ENCODE assay signal across 12 mouse cellular contexts in the genomic region with DNA sequence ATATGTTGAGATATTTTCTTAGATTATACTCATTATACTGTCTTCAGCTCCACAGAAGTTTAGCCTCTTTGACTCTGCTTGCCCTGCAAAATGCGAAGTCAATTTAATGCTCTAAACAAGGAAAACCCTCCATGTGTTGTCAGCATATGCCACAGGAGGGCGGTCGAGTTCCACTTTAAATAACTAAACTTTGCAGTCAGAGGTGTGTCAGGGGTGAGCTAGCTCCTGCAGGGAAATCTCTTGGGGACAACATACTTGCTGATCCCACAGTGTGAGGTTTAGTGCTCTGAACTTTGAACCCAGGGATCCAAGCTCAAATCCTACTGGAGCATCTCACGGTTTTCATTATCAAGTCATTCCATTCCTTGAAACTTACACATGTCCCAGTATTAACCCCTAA. TPM values are rescaled to one million over a fixed set of nuclear protein-coding genes. Genes with fewer than 3 reads are reported as not detected.
DNase-seq lines count a peak whose midpoint lies in the region; ATAC-seq and TF ChIP-seq lines count a peak whose summit lies in the region.
"Not testable (repeated sequence)": the region's sequence is repeated elsewhere in the genome, so short reads cannot be mapped to it uniquely, and the experiment has no call there.
"Had no signal": no experiment of that assay in that cellular context is flagged by ENCODE, and none has a peak within 500 bp of the region (broad histone marks: within the 10 kb centered on the region; RNA-seq: fewer than 3 reads in every experiment).

No protein-coding gene starts in this region.

- H3K4me3 ChIP-seq in forebrain, embryonic 13.5 days; heart, embryonic 16.5 days (ENCODE audit: low read length); limb, embryonic 12.5 days (replicated peaks); lung, embryonic 14.5 days (ENCODE audit: low read depth, low read length); midbrain, embryonic 14.5 days (replicated peaks; ENCODE audit: low read depth, low read length): not testable (repeated sequence)

- not testable (repeated sequence) for H3K27ac ChIP-seq in forebrain, embryonic 13.5 days; heart, embryonic 16.5 days (ENCODE audit: low read length); limb, embryonic 12.5 days; lung, embryonic 14.5 days (ENCODE audit: low read depth); midbrain, embryonic 14.5 days (replicated peaks; ENCODE audit: low read depth, low read length)

- not testable (repeated sequence) for H3K9ac ChIP-seq in forebrain, embryonic 13.5 days; heart, embryonic 16.5 days (ENCODE audit: low read length); limb, embryonic 12.5 days (replicated peaks); lung, embryonic 14.5 days; midbrain, embryonic 14.5 days (replicated peaks; ENCODE audit: low read length)

- H3K36me3 ChIP-seq in forebrain, embryonic 13.5 days (ENCODE audit: poor library complexity, severe bottlenecking); heart, embryonic 16.5 days (ENCODE audit: control insufficient read depth, insufficient read depth); limb, embryonic 12.5 days; lung, embryonic 14.5 days (ENCODE audit: insufficient read depth); midbrain, embryonic 14.5 days (ENCODE audit: control insufficient read depth, insufficient read depth, low read length): not testable (repeated sequence)

- not testable (repeated sequence) for H3K9me3 ChIP-seq in forebrain, embryonic 13.5 days (replicated peaks); heart, embryonic 16.5 days (replicated peaks; ENCODE audit: control insufficient read depth, low read length); limb, embryonic 12.5 days; lung, embryonic 14.5 days (ENCODE audit: low read depth, low read length); midbrain, embryonic 14.5 days (ENCODE audit: control insufficient read depth, low read length)

- H3K4me2 ChIP-seq in forebrain, embryonic 13.5 days; heart, embryonic 16.5 days (ENCODE audit: low read depth, low read length); limb, embryonic 12.5 days; lung, embryonic 14.5 days; midbrain, embryonic 14.5 days (ENCODE audit: low read length): not testable (repeated sequence)

- not testable (repeated sequence) for H3K27me3 ChIP-seq in forebrain, embryonic 13.5 days; heart, embryonic 16.5 days (ENCODE audit: control insufficient read depth, insufficient read depth, low read length); limb, embryonic 12.5 days; lung, embryonic 14.5 days (ENCODE audit: insufficient read depth, low read length); midbrain, embryonic 14.5 days (ENCODE audit: control insufficient read depth, insufficient read depth, low read length)

- WGBS in forebrain, embryonic 13.5 days = no CpG with 5 or more reads among the region's 4 CpGs
- no CpG with 5 or more reads among the region's 4 CpGs for WGBS in heart, embryonic 16.5 days
- WGBS in limb, embryonic 12.5 days = no CpG with 5 or more reads among the region's 4 CpGs
- WGBS in lung, embryonic 14.5 days = no CpG with 5 or more reads among the region's 4 CpGs
- no CpG with 5 or more reads among the region's 4 CpGs for WGBS in midbrain, embryonic 14.5 days

- H3K4me1 ChIP-seq in forebrain, embryonic 13.5 days; heart, embryonic 16.5 days (ENCODE audit: control insufficient read depth, insufficient read depth, low read length); limb, embryonic 12.5 days (replicated peaks); lung, embryonic 14.5 days (ENCODE audit: insufficient read depth); midbrain, embryonic 14.5 days (ENCODE audit: control insufficient read depth, insufficient read depth, low read length): not testable (repeated sequence)

- peak; percentile 73 for ATAC-seq in activated CD4-positive, CD25-positive, alpha-beta regulatory T cell, adult 4 months
- peak; percentile 84 for ATAC-seq in forebrain, embryonic 13.5 days
- ATAC-seq in heart, embryonic 16.5 days (replicated peaks; ENCODE audit: extremely low read depth, insufficient read depth, low FRiP score) = peak; percentile 79
- peak; percentile 81 for ATAC-seq in inflammation-experienced regulatory T-cells, adult 6 months
- peak; percentile 68 for ATAC-seq in limb, embryonic 12.5 days (ENCODE audit: insufficient number of reproducible peaks, insufficient read depth, low FRiP score, low TSS enrichment, low read depth)
- ATAC-seq in lung, embryonic 14.5 days (ENCODE audit: insufficient read depth) = peak; percentile 72; the same call in 1 of the 2 replicates
- peak; percentile 48; the same call in 1 of the 2 replicates for ATAC-seq in midbrain, embryonic 14.5 days (ENCODE audit: low FRiP score, low TSS enrichment)
- peak; percentile 86 for ATAC-seq in neutrophil, adult 5-6 weeks (ENCODE audit: extremely low read depth, insufficient number of reproducible peaks, low FRiP score, poor library complexity, severe bottlenecking)

- not testable (repeated sequence) for TF ChIP-seq CTCF in lung, embryonic 14.5 days (IDR thresholded peaks at IDR 0.05; ENCODE audit: low read depth)

- DNase-seq in lung, embryonic 14.5 days; midbrain, embryonic 14.5 days: not testable (repeated sequence)

RNA-seq across cellular contexts. Expression of a gene that starts 7.0 kb away (rescaled TPM):
- 1 to 10 TPM; 4.0 to 9.2 TPM for polyA plus RNA-seq in activated CD4-positive, CD25-positive, alpha-beta regulatory T cell, adult 4 months (2017; shearing (Covaris generic))
- polyA plus RNA-seq in forebrain, embryonic 13.5 days (2015; fragmentation: Nextera tagmentation; extraction: Ambion mirVana) = 24.7 and 27.2 TPM in 2 replicates
- 9.6 and 10.5 TPM in 2 replicates for polyA plus RNA-seq in heart, embryonic 16.5 days (2015; fragmentation: Nextera tagmentation; extraction: Ambion mirVana)
- 10 to 100 TPM in 1 of 3 experiments, 1 to 10 TPM in 1, not detected in 1; 6.1 to 12.2 TPM for polyA plus RNA-seq in inflammation-experienced regulatory T-cells, adult 6 months (2017; shearing (Covaris generic))
- 38.6 and 46.0 TPM in 2 replicates for polyA plus RNA-seq in limb, embryonic 12.5 days (2016; fragmentation: Nextera tagmentation; extraction: Ambion mirVana)
- 26.4 and 28.5 TPM in 2 replicates for polyA plus RNA-seq in lung, embryonic 14.5 days (2014; fragmentation: Nextera tagmentation; extraction: Ambion mirVana)
- polyA plus RNA-seq in midbrain, embryonic 14.5 days (2014; fragmentation: Nextera tagmentation; extraction: Ambion mirVana) = 4.0 and 4.1 TPM in 2 replicates
- 63.3 and 83.2 TPM in 2 replicates for total RNA-seq in neutrophil, adult 5-6 weeks (2017)

RNA-seq across cellular contexts. Expression of a gene that starts 7.2 kb away (rescaled TPM):
- polyA plus RNA-seq in activated CD4-positive, CD25-positive, alpha-beta regulatory T cell, adult 4 months (2017; shearing (Covaris generic)) = 100 to 1,000 TPM; 214 to 439 TPM
- polyA plus RNA-seq in forebrain, embryonic 13.5 days (2015; fragmentation: Nextera tagmentation; extraction: Ambion mirVana) = 4,205 and 5,125 TPM in 2 replicates
- 1,370 and 1,778 TPM in 2 replicates for polyA plus RNA-seq in heart, embryonic 16.5 days (2015; fragmentation: Nextera tagmentation; extraction: Ambion mirVana)
- polyA plus RNA-seq in inflammation-experienced regulatory T-cells, adult 6 months (2017; shearing (Covaris generic)) = 100 to 1,000 TPM in 1 of 3 experiments, 10 to 100 TPM in 2; 58.0 to 576 (median 60.6) TPM
- 6,267 and 7,120 TPM in 2 replicates for polyA plus RNA-seq in limb, embryonic 12.5 days (2016; fragmentation: Nextera tagmentation; extraction: Ambion mirVana)
- polyA plus RNA-seq in lung, embryonic 14.5 days (2014; fragmentation: Nextera tagmentation; extraction: Ambion mirVana) = 5,437 and 5,439 TPM in 2 replicates
- 613 and 855 TPM in 2 replicates for polyA plus RNA-seq in midbrain, embryonic 14.5 days (2014; fragmentation: Nextera tagmentation; extraction: Ambion mirVana)
- total RNA-seq in neutrophil, adult 5-6 weeks (2017) = 129 and 254 TPM in 2 replicates

RNA-seq across cellular contexts. Expression of a gene that starts 8.5 kb away (rescaled TPM):
- 10 to 100 TPM in 1 of 2 experiments, not detected in 1; 15.9 TPM for polyA plus RNA-seq in activated CD4-positive, CD25-positive, alpha-beta regulatory T cell, adult 4 months (2017; shearing (Covaris generic))
- 12.8 and 20.2 TPM in 2 replicates for polyA plus RNA-seq in forebrain, embryonic 13.5 days (2015; fragmentation: Nextera tagmentation; extraction: Ambion mirVana)
- polyA plus RNA-seq in heart, embryonic 16.5 days (2015; fragmentation: Nextera tagmentation; extraction: Ambion mirVana) = 6.3 and 7.5 TPM in 2 replicates
- 1 to 10 TPM in 2 of 3 experiments, not detected in 1; 6.5 to 9.3 TPM for polyA plus RNA-seq in inflammation-experienced regulatory T-cells, adult 6 months (2017; shearing (Covaris generic))
- 21.2 and 21.3 TPM in 2 replicates for polyA plus RNA-seq in limb, embryonic 12.5 days (2016; fragmentation: Nextera tagmentation; extraction: Ambion mirVana)
- 31.8 and 32.5 TPM in 2 replicates for polyA plus RNA-seq in lung, embryonic 14.5 days (2014; fragmentation: Nextera tagmentation; extraction: Ambion mirVana)
- 5.7 and 9.6 TPM in 2 replicates for polyA plus RNA-seq in midbrain, embryonic 14.5 days (2014; fragmentation: Nextera tagmentation; extraction: Ambion mirVana)
- total RNA-seq in neutrophil, adult 5-6 weeks (2017) = 171 and 217 TPM in 2 replicates

RNA-seq across cellular contexts. Expression of a gene that starts 29.0 kb away (rescaled TPM):
- polyA plus RNA-seq in activated CD4-positive, CD25-positive, alpha-beta regulatory T cell, adult 4 months (2017; shearing (Covaris generic)) = 1 to 10 TPM in 1 of 2 experiments, not detected in 1; 6.5 TPM
- polyA plus RNA-seq in forebrain, embryonic 13.5 days (2015; fragmentation: Nextera tagmentation; extraction: Ambion mirVana) = not detected in 2 replicates
- not detected in 2 replicates for polyA plus RNA-seq in heart, embryonic 16.5 days (2015; fragmentation: Nextera tagmentation; extraction: Ambion mirVana)
- 10 to 100 TPM in 1 of 3 experiments, 1 to 10 TPM in 2; 5.8 to 17.9 (median 8.9) TPM for polyA plus RNA-seq in inflammation-experienced regulatory T-cells, adult 6 months (2017; shearing (Covaris generic))
- polyA plus RNA-seq in limb, embryonic 12.5 days (2016; fragmentation: Nextera tagmentation; extraction: Ambion mirVana) = not detected in 2 replicates
- not detected in 2 replicates for polyA plus RNA-seq in lung, embryonic 14.5 days (2014; fragmentation: Nextera tagmentation; extraction: Ambion mirVana)
- not detected in 2 replicates for polyA plus RNA-seq in midbrain, embryonic 14.5 days (2014; fragmentation: Nextera tagmentation; extraction: Ambion mirVana)
- 341 and 383 TPM in 2 replicates for total RNA-seq in neutrophil, adult 5-6 weeks (2017)
- polyA plus RNA-seq: hindbrain, embryonic 10.5 days; thymus, adult 2 months had no signal

RNA-seq across cellular contexts. Expression of a gene that starts 30.2 kb away (rescaled TPM):
- polyA plus RNA-seq in activated CD4-positive, CD25-positive, alpha-beta regulatory T cell, adult 4 months (2017; shearing (Covaris generic)) = 1 to 10 TPM in 1 of 2 experiments, not detected in 1; 2.4 TPM
- 1.9 TPM in 1 of 2 replicates, not detected in the other for polyA plus RNA-seq in forebrain, embryonic 13.5 days (2015; fragmentation: Nextera tagmentation; extraction: Ambion mirVana)
- not detected in 2 replicates for polyA plus RNA-seq in heart, embryonic 16.5 days (2015; fragmentation: Nextera tagmentation; extraction: Ambion mirVana)
- polyA plus RNA-seq in inflammation-experienced regulatory T-cells, adult 6 months (2017; shearing (Covaris generic)) = 10 to 100 TPM in 1 of 3 experiments, 1 to 10 TPM in 1, not detected in 1; 2.4 to 11.2 TPM
- not detected in 2 replicates for polyA plus RNA-seq in limb, embryonic 12.5 days (2016; fragmentation: Nextera tagmentation; extraction: Ambion mirVana)
- 1.9 TPM in 1 of 2 replicates, not detected in the other for polyA plus RNA-seq in lung, embryonic 14.5 days (2014; fragmentation: Nextera tagmentation; extraction: Ambion mirVana)
- not detected in 2 replicates for polyA plus RNA-seq in midbrain, embryonic 14.5 days (2014; fragmentation: Nextera tagmentation; extraction: Ambion mirVana)
- total RNA-seq in neutrophil, adult 5-6 weeks (2017) = 88.7 TPM in 1 of 2 replicates, not detected in the other
- total RNA-seq: adrenal gland, postnatal 10 days; left cerebral cortex, postnatal 14 days had no signal
- polyA plus RNA-seq: thymus, adult 2 months had no signal
